Mouse (Mus musculus) stomach, adult 2 months (tissue): ENCODE data around the gene Zbtb8b. TPM values are rescaled to one million over a fixed set of nuclear protein-coding genes. Genes with fewer than 3 reads are reported as not detected.

ENCODE experiments used
- polyA plus RNA-seq: library from polyadenylated mRNA; depleted of rRNA; stranded (reverse); fragments of >200 nt; gene quantifications from 2 replicates; pipeline ENCODE4 v1.2.3, GENCODE M21; 2012; rRNA removed

The Zbtb8b gene
- 0.05 TPM in 1 of 2 replicates, not detected in the other for polyA plus RNA-seq

DNA sequence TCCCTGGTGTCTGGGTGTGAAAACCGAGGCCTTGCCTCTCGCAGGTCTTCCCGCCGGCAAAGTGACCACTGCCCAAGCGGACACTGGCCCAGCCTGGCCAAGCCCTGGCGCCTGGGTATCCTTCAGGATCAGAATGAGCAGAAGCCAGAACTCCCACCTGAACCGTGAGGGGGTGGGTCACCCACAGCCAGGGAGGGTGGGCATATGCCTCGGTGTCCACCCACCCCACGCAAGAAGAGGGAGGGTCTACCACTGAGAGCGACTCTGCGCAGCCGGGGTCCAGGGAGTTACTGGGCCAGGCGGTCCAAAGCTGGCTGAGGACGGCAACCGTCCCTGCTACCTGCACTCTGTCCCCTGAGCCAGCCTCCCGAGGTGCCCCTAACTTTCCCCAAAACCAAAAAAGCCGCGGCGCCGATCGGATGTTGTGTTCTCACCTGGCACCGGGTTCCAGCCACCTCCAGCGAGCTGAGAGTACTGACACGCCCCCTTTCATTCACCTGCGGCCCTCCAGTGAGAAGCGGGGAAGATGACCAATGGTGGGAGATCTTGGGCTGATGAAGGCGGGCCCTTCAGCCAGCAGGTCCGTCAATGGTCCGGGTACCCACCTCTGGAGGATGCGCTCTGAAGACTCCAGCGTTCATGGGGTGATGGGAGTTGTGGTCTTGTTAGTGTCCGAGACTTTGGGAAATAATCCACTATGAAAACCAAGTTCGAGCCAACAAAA is at the start of gene Zbtb8b:
Zbtb8b (minus strand) TSS at position 514 of the 724 bp plus-strand sequence.

DNA sequence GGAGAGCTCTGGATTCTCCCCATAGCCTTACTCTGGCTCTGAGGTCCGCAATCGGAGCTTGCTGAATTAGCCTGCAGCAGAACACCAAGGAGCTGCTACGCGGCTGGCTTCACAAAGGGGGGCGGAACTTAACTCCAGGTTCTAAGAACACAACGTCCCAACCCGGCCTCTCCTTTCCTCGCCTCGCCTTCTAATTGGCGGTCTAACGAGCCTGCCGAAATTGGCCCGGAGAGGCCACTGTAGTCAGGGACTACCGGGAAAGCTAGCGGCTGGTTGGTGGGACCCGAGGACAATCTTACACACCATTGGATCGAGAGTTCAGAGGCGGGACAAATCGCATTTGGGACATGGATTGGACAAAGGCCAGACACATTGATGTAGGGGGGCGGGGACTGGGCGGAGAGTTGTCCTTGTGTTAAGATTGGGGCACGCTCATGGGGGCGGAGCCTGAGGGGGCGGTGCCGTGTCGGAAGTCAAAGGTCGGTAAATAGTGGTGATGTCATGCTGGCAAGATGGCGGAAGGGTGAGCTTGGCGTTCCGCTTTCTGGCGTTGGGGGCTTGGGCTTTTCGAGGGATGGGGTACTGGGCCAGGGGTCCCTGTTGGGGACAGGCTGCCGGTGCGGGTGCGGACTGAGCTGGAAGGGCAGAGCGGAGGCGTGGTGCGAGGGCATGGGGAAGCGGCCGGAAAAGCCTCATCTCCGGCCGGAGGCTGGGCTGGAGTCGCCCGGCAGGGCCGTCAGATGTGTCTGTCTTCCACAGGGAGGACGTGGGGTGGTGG is 20.7 kb upstream of the Zbtb8b start, which contains the start of gene Bsdc1:
Bsdc1 (plus strand) TSS at position 399 of the 778 bp plus-strand sequence.

DNA sequence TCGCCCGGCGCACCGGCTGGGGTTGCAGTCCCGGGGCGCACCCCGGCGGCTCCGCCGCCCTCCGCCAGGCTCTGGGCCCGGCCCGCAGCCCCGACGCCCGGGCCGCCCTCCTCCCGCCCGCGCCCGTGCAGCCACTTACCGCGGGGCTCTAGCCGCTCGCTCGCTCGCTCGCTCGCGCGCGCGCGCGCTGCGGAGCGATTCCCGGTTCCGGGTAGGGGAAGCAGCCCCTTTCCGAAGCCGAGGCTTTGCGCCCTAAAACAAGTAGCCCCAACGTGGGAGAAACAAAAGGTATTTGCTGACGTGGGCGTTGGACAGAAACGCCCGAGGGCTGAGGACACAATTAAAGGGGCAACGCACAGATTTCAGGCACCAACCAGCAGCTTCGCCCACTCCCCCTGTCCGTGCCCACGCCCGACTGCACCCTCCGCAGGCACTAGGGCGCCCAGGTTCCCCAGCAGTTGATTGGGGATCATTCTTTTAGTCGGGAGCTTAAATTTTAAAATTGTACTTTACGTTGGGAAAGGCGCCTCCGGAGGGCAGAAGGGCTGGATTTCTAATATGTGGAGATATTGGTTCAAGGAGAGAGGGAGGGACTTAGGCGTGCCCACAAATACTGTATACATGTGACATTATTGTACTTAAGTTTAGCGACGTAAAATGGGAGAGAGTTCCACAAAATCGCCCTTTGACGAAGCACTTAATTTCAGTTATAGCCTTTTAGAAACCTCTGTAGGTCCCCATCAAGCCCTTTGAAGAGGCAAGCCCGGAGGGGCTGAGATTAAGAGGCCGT is 62.9 kb downstream of the Zbtb8b start, which contains the start of gene Zbtb8a:
Zbtb8a (minus strand) TSS at position 516 of the 790 bp plus-strand sequence.

Other genes with a start within 250 kb of the Zbtb8b start
- gene C77080, start 179.4 kb downstream of the Zbtb8b start, polyA plus RNA-seq: 63.7 and 65.0 TPM in 2 replicates
- gene Sync, start 153.2 kb downstream of the Zbtb8b start, polyA plus RNA-seq: 0.58 and 0.95 TPM in 2 replicates
- 3.3 and 4.2 TPM in 2 replicates for gene Rbbp4, start 105.5 kb downstream of the Zbtb8b start, polyA plus RNA-seq
- 2.1 and 2.6 TPM in 2 replicates for gene Zbtb8os, start 105.2 kb downstream of the Zbtb8b start, polyA plus RNA-seq
- gene Zbtb8a, start 62.7 kb downstream of the Zbtb8b start, polyA plus RNA-seq: 2.6 and 2.9 TPM in 2 replicates
- gene Bsdc1, start 20.7 kb upstream of the Zbtb8b start, polyA plus RNA-seq: 6.9 and 8.1 TPM in 2 replicates
- not detected in 2 replicates for gene Tssk3, start 50.2 kb upstream of the Zbtb8b start, polyA plus RNA-seq
- gene Fam229a, start 50.3 kb upstream of the Zbtb8b start, polyA plus RNA-seq: 0.57 TPM in 1 of 2 replicates, not detected in the other
- gene Marcksl1, start 72.7 kb upstream of the Zbtb8b start, polyA plus RNA-seq: 9.9 and 12.4 TPM in 2 replicates
- gene Hdac1, start 101.9 kb upstream of the Zbtb8b start, polyA plus RNA-seq: 8.9 and 12.8 TPM in 2 replicates
- gene Lck, start 132.8 kb upstream of the Zbtb8b start, polyA plus RNA-seq: 0.25 and 0.30 TPM in 2 replicates
- gene Fam167b, start 137.7 kb upstream of the Zbtb8b start, polyA plus RNA-seq: 3.0 and 4.0 TPM in 2 replicates
- 114 and 116 TPM in 2 replicates for gene Eif3i, start 159.8 kb upstream of the Zbtb8b start, polyA plus RNA-seq
- 57.2 and 65.6 TPM in 2 replicates for gene Tmem234, start 159.8 kb upstream of the Zbtb8b start, polyA plus RNA-seq
- 1.3 and 2.6 TPM in 2 replicates for gene Dcdc2b, start 173.4 kb upstream of the Zbtb8b start, polyA plus RNA-seq
- gene Iqcc, start 178.2 kb upstream of the Zbtb8b start, polyA plus RNA-seq: 16.0 and 17.3 TPM in 2 replicates
- gene Ccdc28b, start 183.1 kb upstream of the Zbtb8b start, polyA plus RNA-seq: 6.4 and 8.3 TPM in 2 replicates
- 9.5 and 10.4 TPM in 2 replicates for gene Txlna, start 200.2 kb upstream of the Zbtb8b start, polyA plus RNA-seq
- gene Kpna6, start 231.9 kb upstream of the Zbtb8b start, polyA plus RNA-seq: 5.7 and 8.6 TPM in 2 replicates